Mouse (Mus musculus): ENCODE measurements around the gene Ankrd28. TPM values are rescaled to one million over a fixed set of nuclear protein-coding genes. Genes with fewer than 3 reads are reported as not detected.

Ankrd28 gene
- polyA plus RNA-seq, 1 experiment from 2014 or later = 10.2 TPM

DNA sequence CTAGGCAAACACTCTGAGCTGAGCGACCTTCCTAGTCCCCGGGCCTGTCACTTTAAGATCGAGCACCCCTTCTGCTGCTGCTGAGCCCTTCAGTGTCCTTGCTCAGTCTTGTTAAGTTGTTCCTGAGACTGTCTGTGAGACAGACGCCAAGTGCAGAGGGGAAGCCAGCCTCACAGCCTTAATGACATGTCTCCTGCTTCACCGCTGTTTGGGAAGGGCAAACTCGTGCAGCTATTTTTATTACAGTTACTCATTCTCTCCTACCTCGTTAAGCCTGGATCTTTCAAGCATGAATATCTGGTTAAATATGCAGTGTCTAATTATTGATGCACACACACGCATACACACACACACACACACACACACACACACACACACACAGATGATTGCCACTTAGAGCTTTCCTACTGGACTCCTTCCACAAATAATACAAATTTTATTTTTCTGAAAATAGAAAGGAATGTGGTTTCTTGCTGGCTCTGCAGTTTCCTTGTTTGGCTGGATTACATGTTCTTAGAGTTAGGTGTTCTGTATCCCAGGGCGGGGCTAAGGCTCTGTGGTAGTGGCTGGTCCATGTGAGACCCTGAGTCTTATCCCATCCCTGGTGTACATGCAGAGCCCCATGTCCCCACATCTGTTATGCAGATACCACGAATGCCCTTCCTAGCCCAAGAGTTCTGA lies 170.8 kb downstream of the Ankrd28 start:
- Histone ChIP-seq H3K4me2 (ENCODE audit: low read depth, severe bottlenecking) (no peak overlapping the region), H3K36me3 (ENCODE audit: control insufficient read depth, insufficient read depth, low read length) (no peaks in the 10 kb centered on the region), H3K27ac (replicated peaks; ENCODE audit: low read depth, low read length) (peak overlapping the region; percentile 57), H3K4me1 (ENCODE audit: control insufficient read depth, insufficient read depth, low read length) (peaks cover 28% of the 10 kb centered on the region), H3K4me3 (ENCODE audit: low read depth, low read length) (no peak overlapping the region), H3K9me3 (ENCODE audit: control insufficient read depth, low read length) (no peaks in the 10 kb centered on the region), H3K27me3 (ENCODE audit: control insufficient read depth, insufficient read depth, low read length) (no peaks in the 10 kb centered on the region), H3K9ac (ENCODE audit: low read length) (no peak overlapping the region)
- DNase-seq (ENCODE audit: low spot score) (peak; percentile 21), ATAC-seq (ENCODE audit: insufficient number of reproducible peaks, low FRiP score, low TSS enrichment, low read depth) (no peak)
- 51% methylated on average over 10 of the region's 10 CpGs for WGBS

DNA sequence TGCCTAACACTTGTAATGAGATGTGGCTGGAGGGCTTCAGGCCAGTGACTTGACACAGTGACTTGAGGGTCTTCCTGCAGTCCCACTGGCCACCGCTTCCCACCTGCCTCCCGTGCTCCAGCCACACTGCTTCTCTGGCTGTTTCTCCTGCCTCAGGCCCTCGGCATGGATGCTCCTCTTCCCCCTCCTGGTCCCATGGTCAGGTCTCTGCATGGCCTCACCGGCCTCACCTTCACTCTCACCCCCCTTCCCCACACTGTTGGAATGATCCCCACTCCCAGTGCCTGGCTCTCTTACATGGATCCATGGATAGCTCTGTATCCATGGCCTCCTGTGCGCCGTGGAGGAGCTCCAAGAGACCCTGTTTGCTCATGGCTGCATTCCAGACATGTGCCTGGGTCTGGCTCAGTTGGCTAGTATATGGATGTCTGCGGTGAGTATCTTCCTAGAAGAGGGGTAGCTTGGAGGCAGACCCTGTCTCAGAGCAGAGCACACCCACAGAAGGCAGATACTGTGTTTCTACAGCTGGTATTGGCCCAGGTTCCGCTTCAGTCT lies 172.2 kb downstream of the Ankrd28 start:
- H3K4me3 ChIP-seq (ENCODE audit: low read depth, low read length) = no peak overlapping the region
- DNase-seq (ENCODE audit: low spot score) (peak; percentile 19), ATAC-seq (ENCODE audit: insufficient number of reproducible peaks, low FRiP score, low TSS enrichment, low read depth) (no peak)
- H3K36me3 ChIP-seq (ENCODE audit: control insufficient read depth, insufficient read depth, low read length) = no peaks in the 10 kb centered on the region
- H3K4me1 ChIP-seq (ENCODE audit: control insufficient read depth, insufficient read depth, low read length) = peaks cover 21% of the 10 kb centered on the region
- H3K9me3 ChIP-seq (ENCODE audit: control insufficient read depth, low read length) = no peaks in the 10 kb centered on the region
- H3K27ac ChIP-seq (replicated peaks; ENCODE audit: low read depth, low read length) = no peak overlapping the region
- no peaks in the 10 kb centered on the region for H3K27me3 ChIP-seq (ENCODE audit: control insufficient read depth, insufficient read depth, low read length)
- H3K9ac ChIP-seq (ENCODE audit: low read length) = no peak overlapping the region
- WGBS = 95% methylated on average over 8 of the region's 8 CpGs
- no peak overlapping the region for H3K4me2 ChIP-seq (ENCODE audit: low read depth, severe bottlenecking)

DNA sequence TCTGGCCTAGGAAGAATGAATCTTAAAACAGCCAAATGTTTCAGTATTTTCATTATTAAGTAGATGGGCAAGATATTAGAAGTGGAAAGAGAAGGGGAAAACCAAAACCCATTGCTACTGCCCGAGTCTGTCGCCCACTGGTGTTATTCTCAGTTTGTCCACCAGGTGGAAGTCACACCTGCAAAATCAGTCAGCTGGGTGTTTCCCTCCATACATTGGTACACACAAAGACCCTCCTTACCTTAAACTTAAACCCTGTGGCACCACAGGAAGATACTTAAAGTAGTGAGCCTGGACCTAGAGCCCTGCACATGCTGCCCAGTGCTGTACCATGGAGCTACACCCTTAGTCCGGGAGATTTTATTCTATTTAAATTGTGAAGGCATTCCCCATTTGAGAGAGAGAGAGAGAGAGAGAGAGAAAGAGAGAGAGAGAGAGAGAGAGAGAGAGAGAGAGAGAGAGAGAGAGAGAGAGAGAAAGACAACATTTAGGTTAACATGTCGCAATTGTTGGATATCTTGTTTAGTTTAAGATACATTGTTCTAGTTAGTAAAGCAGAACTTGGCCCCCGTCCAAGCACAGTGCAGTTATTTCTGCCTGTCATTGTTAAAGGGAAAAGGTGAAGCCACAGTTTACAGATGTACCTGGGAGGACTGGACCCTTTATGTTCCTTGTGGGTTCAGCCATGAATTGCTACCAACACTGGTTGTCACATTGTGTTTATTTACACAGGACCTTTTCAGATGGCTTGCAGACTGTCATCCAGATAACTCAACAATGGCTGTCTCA lies 173.4 kb downstream of the Ankrd28 start:
- H3K4me2 ChIP-seq (ENCODE audit: low read depth, severe bottlenecking) = no peak overlapping the region
- no peaks in the 10 kb centered on the region for H3K27me3 ChIP-seq (ENCODE audit: control insufficient read depth, insufficient read depth, low read length)
- H3K36me3 ChIP-seq (ENCODE audit: control insufficient read depth, insufficient read depth, low read length) = no peaks in the 10 kb centered on the region
- no peaks in the 10 kb centered on the region for H3K9me3 ChIP-seq (ENCODE audit: control insufficient read depth, low read length)
- WGBS = 45% methylated on average over 5 of the region's 5 CpGs
- DNase-seq (ENCODE audit: low spot score) = peak; percentile 89
- ATAC-seq (ENCODE audit: insufficient number of reproducible peaks, low FRiP score, low TSS enrichment, low read depth) = no peak
- peaks cover 11% of the 10 kb centered on the region; the same call in 1 of the 2 replicates for H3K4me1 ChIP-seq (ENCODE audit: control insufficient read depth, insufficient read depth, low read length)
- H3K9ac ChIP-seq (ENCODE audit: low read length) = no peak overlapping the region
- H3K27ac ChIP-seq (replicated peaks; ENCODE audit: low read depth, low read length) = no peak overlapping the region
- H3K4me3 ChIP-seq (ENCODE audit: low read depth, low read length) = no peak overlapping the region

DNA sequence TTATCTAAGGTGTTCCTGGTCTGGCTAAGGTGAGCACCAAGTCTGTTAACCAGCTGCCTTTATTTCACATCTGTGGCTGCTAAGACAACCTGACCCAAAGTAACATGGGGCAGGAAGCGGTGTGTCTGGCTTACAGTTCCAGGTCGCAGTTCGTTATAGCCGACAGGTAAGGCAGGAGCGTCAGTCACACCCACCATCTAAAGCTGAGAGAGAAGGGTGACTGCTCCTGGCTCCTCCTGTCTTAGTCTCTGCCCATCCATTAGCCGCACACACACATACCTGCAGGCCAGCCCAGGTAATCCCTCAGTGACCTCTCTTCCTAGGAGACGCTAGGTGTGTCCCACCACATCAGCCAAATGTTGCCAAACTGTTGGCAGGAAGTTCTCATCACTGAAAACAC lies 174.1 kb downstream of the Ankrd28 start:
- no peaks in the 10 kb centered on the region for H3K36me3 ChIP-seq (ENCODE audit: control insufficient read depth, insufficient read depth, low read length)
- no peaks in the 10 kb centered on the region for H3K9me3 ChIP-seq (ENCODE audit: control insufficient read depth, low read length)
- H3K9ac ChIP-seq (ENCODE audit: low read length) = no peak overlapping the region
- H3K27ac ChIP-seq (replicated peaks; ENCODE audit: low read depth, low read length) = no peak overlapping the region
- peaks cover 10% of the 10 kb centered on the region; the same call in 1 of the 2 replicates for H3K4me1 ChIP-seq (ENCODE audit: control insufficient read depth, insufficient read depth, low read length)
- no peak overlapping the region for H3K4me2 ChIP-seq (ENCODE audit: low read depth, severe bottlenecking)
- H3K4me3 ChIP-seq (ENCODE audit: low read depth, low read length) = no peak overlapping the region
- no peaks in the 10 kb centered on the region for H3K27me3 ChIP-seq (ENCODE audit: control insufficient read depth, insufficient read depth, low read length)
- 70% methylated on average over 7 of the region's 7 CpGs for WGBS
- ATAC-seq (ENCODE audit: insufficient number of reproducible peaks, low FRiP score, low TSS enrichment, low read depth) (no peak), DNase-seq (ENCODE audit: low spot score) (no peak)

DNA sequence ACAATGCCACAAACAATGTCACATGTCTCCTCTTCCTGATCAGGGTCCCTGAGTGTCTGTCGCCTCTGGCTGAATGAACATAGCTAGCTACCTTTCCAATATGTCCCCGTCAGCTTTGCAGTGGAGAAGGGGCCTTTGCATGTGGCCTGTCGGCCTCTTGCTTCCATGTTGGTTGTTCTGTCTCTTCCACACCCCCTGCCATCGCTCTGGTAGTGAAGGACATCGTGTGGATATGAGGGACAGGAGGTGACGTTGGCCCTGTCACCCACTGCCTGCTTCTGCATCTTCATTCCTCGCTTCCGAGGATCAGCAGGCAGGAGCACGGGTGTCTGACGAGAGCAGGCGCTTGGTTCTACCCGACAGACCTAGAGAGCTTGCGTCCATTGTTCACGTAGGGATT lies 175.0 kb downstream of the Ankrd28 start:
- Histone ChIP-seq H3K4me3 (ENCODE audit: low read depth, low read length) (no peak overlapping the region), H3K36me3 (ENCODE audit: control insufficient read depth, insufficient read depth, low read length) (no peaks in the 10 kb centered on the region), H3K27me3 (ENCODE audit: control insufficient read depth, insufficient read depth, low read length) (no peaks in the 10 kb centered on the region), H3K9ac (ENCODE audit: low read length) (no peak overlapping the region), H3K4me1 (ENCODE audit: control insufficient read depth, insufficient read depth, low read length) (peaks cover 4% of the 10 kb centered on the region; the same call in 1 of the 2 replicates), H3K4me2 (ENCODE audit: low read depth, severe bottlenecking) (no peak overlapping the region), H3K9me3 (ENCODE audit: control insufficient read depth, low read length) (no peaks in the 10 kb centered on the region), H3K27ac (replicated peaks; ENCODE audit: low read depth, low read length) (no peak overlapping the region)
- WGBS = 87% methylated on average over 14 of the region's 14 CpGs
- ATAC-seq (ENCODE audit: insufficient number of reproducible peaks, low FRiP score, low TSS enrichment, low read depth) (no peak), DNase-seq (ENCODE audit: low spot score) (peak; percentile 19)

DNA sequence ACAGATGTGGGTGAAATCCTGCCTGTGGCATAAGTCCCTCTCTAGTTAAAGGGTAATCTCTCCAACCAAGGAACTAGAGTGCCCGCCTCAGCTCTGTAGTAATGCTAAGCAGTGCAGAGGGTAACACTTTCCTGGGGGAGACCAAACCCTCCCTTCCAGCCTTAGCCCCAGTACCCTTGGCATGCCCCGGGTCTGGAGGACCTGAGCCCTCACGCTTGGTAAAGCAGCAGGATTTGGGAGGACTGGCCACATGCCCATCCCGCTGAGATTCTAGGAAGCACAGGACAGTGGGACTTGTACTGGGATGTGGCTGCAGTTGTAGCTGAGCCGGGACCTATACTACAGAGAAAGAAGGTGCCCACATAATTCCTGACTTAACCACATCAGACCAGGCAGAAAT lies 175.6 kb downstream of the Ankrd28 start:
- Histone ChIP-seq H3K4me1 (ENCODE audit: control insufficient read depth, insufficient read depth, low read length) (peaks cover 2% of the 10 kb centered on the region; the same call in 1 of the 2 replicates), H3K27me3 (ENCODE audit: control insufficient read depth, insufficient read depth, low read length) (no peaks in the 10 kb centered on the region), H3K4me3 (ENCODE audit: low read depth, low read length) (no peak overlapping the region), H3K36me3 (ENCODE audit: control insufficient read depth, insufficient read depth, low read length) (no peaks in the 10 kb centered on the region), H3K4me2 (ENCODE audit: low read depth, severe bottlenecking) (no peak overlapping the region), H3K9ac (ENCODE audit: low read length) (no peak overlapping the region), H3K27ac (replicated peaks; ENCODE audit: low read depth, low read length) (no peak overlapping the region), H3K9me3 (ENCODE audit: control insufficient read depth, low read length) (no peaks in the 10 kb centered on the region)
- DNase-seq (ENCODE audit: low spot score) = peak; percentile 19
- no peak; the same call in 1 of the 2 replicates for ATAC-seq (ENCODE audit: insufficient number of reproducible peaks, low FRiP score, low TSS enrichment, low read depth)
- 91% methylated on average over 5 of the region's 5 CpGs for WGBS

DNA sequence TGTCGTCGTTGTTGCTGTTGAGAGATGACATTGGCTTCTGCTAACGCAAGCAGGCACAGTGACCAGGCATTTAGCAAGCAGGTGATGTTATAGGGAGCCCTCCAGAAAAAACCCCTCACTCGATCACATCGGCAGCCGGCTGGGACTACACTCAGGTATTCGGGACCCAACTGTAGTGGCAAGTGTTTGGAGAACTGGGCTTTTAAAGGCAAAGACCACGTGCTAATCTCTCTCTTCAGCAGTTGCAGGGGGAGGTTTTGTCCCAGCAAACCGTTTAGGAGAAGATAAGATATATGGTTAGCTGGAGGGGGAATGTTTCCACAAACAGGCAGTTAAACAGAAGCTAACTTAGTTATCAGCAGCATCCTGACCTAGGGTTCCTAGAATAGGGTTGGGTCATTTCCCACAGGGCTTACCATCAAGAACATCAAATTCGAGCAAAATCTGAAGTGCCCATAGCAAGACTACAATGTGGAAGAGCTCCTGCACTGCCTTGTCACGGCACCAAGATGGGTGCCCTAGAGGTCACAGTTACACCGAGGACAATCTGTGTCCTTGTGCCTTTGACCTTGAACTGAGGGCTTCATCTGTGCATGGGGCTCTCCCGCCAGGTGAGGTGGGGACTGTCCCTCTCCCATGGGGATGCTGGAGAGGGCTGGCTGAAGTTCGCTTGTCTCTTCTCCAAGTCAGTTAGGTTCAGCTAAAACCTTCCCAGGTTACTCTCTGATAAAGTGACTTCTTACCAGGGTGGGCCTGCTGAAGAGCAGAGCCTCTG lies 177.2 kb downstream of the Ankrd28 start:
- ATAC-seq (ENCODE audit: insufficient number of reproducible peaks, low FRiP score, low TSS enrichment, low read depth) = no peak
- Histone ChIP-seq H3K4me2 (ENCODE audit: low read depth, severe bottlenecking) (no peak overlapping the region), H3K27ac (replicated peaks; ENCODE audit: low read depth, low read length) (no peak overlapping the region), H3K4me3 (ENCODE audit: low read depth, low read length) (no peak overlapping the region), H3K9me3 (ENCODE audit: control insufficient read depth, low read length) (no peaks in the 10 kb centered on the region), H3K4me1 (ENCODE audit: control insufficient read depth, insufficient read depth, low read length) (no peaks in the 10 kb centered on the region), H3K27me3 (ENCODE audit: control insufficient read depth, insufficient read depth, low read length) (no peaks in the 10 kb centered on the region), H3K9ac (ENCODE audit: low read length) (no peak overlapping the region), H3K36me3 (ENCODE audit: control insufficient read depth, insufficient read depth, low read length) (no peaks in the 10 kb centered on the region)
- no peak for DNase-seq (ENCODE audit: low spot score)
- WGBS = 83% methylated on average over 14 of the region's 14 CpGs

DNA sequence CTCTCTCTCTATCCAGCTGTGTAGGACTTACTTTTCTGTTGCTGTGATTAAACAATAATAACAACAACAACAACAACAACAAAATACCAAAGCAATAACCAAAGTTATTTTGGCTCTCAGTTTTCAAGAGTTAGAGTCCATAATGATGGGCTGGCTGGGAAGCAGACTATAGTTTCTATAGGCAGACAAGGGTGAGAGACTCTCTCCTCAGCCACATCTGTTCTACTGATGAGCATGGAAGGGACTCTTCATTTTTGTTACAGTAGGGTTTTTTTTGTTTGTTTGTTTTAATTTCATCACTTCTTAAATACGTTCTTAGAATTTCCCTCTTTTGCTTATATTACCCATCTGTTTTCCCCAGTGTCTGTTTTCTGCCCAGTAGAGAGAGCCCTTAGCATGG lies 177.8 kb downstream of the Ankrd28 start:
- Histone ChIP-seq H3K36me3 (ENCODE audit: control insufficient read depth, insufficient read depth, low read length) (no peaks in the 10 kb centered on the region), H3K9me3 (ENCODE audit: control insufficient read depth, low read length) (no peaks in the 10 kb centered on the region), H3K27ac (replicated peaks; ENCODE audit: low read depth, low read length) (no peak overlapping the region), H3K27me3 (ENCODE audit: control insufficient read depth, insufficient read depth, low read length) (no peaks in the 10 kb centered on the region), H3K4me1 (ENCODE audit: control insufficient read depth, insufficient read depth, low read length) (no peaks in the 10 kb centered on the region), H3K4me3 (ENCODE audit: low read depth, low read length) (no peak overlapping the region), H3K9ac (ENCODE audit: low read length) (no peak overlapping the region), H3K4me2 (ENCODE audit: low read depth, severe bottlenecking) (no peak overlapping the region)
- no peak for DNase-seq (ENCODE audit: low spot score)
- WGBS = 97% methylated on average over 1 of the region's 1 CpGs
- no peak for ATAC-seq (ENCODE audit: insufficient number of reproducible peaks, low FRiP score, low TSS enrichment, low read depth)
